Mouse (Mus musculus): Measurements from ENCODE around the gene Gsk3a. TPM values are rescaled to one million over a fixed set of nuclear protein-coding genes. Genes with fewer than 3 reads are reported as not detected.
A peak's percentile ranks its signal among the peaks of the same experiment; 100 is the strongest.

The Gsk3a gene
- polyA plus RNA-seq, 2 experiments = 8.4 to 48.6 TPM

DNA sequence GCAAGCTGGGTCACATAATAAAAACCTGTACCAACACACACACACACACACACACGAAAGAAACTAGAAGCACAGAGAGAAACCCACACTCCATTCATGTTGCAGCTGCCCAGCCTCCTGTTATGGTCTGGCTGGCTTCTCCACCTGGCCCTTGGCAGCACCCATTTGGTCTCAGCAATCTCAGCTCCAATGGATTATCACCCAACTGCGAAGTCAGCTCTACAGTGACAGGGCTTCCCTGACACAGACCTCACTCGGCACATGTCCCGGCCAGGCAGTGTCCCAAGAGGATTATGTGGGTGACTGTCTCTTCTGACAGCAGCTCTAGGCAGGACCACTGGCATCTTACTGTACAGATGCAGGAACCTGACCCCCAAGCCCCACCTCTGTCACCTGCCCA, 27.2 kb downstream of the Gsk3a start:
- no peak for TF ChIP-seq EP300 (IDR thresholded peaks at IDR 0.05; ENCODE audit: low read depth)
- TF ChIP-seq CTCF (IDR thresholded peaks at IDR 0.05; ENCODE audit: low read depth) = no peak
- WGBS (ENCODE audit: insufficient replicate concordance) = 93% methylated on average over 4 of the region's 4 CpGs
- 0 out of 4 replicates have a peak overlapping the region, but pooled peaks of 1 of the 2 experiments have one; percentile 43 for H3K4me3 ChIP-seq (ENCODE audit: insufficient read depth in 1 of 2, low read depth in 2 of 2, low read length in 2 of 2)
- H3K27me3 ChIP-seq (ENCODE audit: control insufficient read depth, insufficient read depth, low read length) = no peaks in the 10 kb centered on the region
- 0 out of 2 replicates have a peak overlapping the region, but pooled peaks have one; percentile 25 for H3K9ac ChIP-seq (replicated peaks)
- peaks cover 92% of the 10 kb centered on the region for H3K36me3 ChIP-seq (replicated peaks; ENCODE audit: control insufficient read depth, insufficient read depth, low read depth)
- H3K4me2 ChIP-seq (ENCODE audit: low read depth) = peak overlapping the region; percentile 73
- peak overlapping the region; percentile 69; the same call in 1 of the 2 replicates for H3K27ac ChIP-seq
- H3K4me1 ChIP-seq (replicated peaks; ENCODE audit: control insufficient read depth in 2 of 2, insufficient read depth in 2 of 2, low read length in 1 of 2) = peaks cover 17 to 33% of the 10 kb centered on the region in 2 experiments
- ATAC-seq (ENCODE audit: insufficient read depth) (no peak), DNase-seq (ENCODE audit: low read depth in 3 of 3, low spot score in 3 of 3) (no peak)
- no peaks in the 10 kb centered on the region for H3K9me3 ChIP-seq (ENCODE audit: control insufficient read depth, low read length)

DNA sequence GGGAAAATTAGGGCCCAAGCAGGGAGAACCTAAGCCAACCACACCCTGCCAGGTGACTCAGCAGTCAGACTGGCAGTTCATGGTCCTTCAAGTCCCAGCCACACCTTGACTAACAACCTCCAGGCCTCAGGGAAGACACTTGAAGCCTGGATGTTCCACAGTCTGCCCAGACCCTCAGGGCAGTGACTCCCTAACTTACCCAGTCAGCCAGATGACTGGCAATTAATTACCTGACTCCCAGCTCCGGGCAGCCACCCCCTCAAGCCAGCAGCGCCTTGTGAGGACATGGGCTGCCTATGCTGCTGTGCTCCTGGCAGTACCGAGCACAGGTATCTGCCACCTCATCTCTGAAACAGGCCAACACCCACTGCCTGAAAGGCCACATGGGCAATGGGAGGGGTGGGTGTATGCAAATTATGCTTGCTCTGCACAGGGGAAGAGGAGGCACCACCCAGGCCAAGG, 28.5 kb downstream of the Gsk3a start:
- TF ChIP-seq EP300 (IDR thresholded peaks at IDR 0.05; ENCODE audit: low read depth) (no peak), CTCF (IDR thresholded peaks at IDR 0.05; ENCODE audit: low read depth) (no peak)
- Histone ChIP-seq H3K4me3 (ENCODE audit: insufficient read depth in 1 of 2, low read depth in 2 of 2, low read length in 2 of 2) (peak overlapping the region; percentile 32 to 43), H3K9ac (replicated peaks) (peak overlapping the region; percentile 58), H3K9me3 (ENCODE audit: control insufficient read depth, low read length) (no peaks in the 10 kb centered on the region), H3K27me3 (ENCODE audit: control insufficient read depth, insufficient read depth, low read length) (no peaks in the 10 kb centered on the region), H3K27ac (peak overlapping the region; percentile 69), H3K36me3 (replicated peaks; ENCODE audit: control insufficient read depth, insufficient read depth, low read depth) (peaks cover 92% of the 10 kb centered on the region), H3K4me2 (ENCODE audit: low read depth) (peak overlapping the region; percentile 73), H3K4me1 (replicated peaks; ENCODE audit: control insufficient read depth in 2 of 2, insufficient read depth in 2 of 2, low read length in 1 of 2) (peaks cover 17 to 33% of the 10 kb centered on the region in 2 experiments)
- WGBS (ENCODE audit: insufficient replicate concordance) = 47% methylated on average over 3 of the region's 3 CpGs
- ATAC-seq (ENCODE audit: insufficient read depth) (peak; percentile 88), DNase-seq (ENCODE audit: low read depth in 3 of 3, low spot score in 3 of 3) (peak; percentile 58 to 75 (median 63))

DNA sequence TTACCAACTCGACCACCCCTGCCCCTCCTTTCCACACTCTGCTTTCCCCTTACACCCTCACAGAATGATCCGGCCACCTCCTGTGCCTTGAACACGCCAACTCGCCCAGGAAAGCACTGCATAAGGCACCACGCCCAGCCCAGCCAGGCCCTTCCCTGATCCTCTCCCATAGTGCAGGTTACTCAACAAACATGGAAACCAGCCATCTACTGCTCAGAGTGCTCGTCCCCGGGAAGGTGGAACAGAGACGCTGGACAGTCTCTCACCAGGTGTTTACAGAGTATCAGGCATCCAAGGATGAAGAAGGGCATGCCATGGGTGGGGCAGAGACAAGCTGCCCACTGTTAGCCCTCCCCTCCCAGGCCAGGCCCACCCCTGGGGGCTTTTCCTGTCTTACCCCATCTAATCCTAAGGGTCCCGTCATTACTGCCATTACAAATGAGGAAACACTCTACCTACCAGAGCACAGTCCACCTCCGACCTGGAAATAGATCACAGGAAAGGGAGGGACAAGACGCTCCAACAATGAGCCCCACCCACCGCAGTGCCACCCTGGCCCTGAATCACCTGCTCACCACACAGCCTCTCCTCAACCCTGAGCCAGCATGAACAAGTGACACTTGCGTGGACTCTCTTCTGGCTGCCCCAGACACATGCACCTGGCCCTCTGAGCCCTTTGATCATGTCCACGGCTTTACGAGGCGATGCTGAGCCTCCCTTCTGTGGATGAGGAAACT, 31.4 kb downstream of the Gsk3a start:
- Histone ChIP-seq H3K27me3 (ENCODE audit: control insufficient read depth, insufficient read depth, low read length) (no peaks in the 10 kb centered on the region), H3K4me3 (ENCODE audit: insufficient read depth in 1 of 2, low read depth in 2 of 2, low read length in 2 of 2) (no peak overlapping the region), H3K4me1 (replicated peaks; ENCODE audit: control insufficient read depth in 2 of 2, insufficient read depth in 2 of 2, low read length in 1 of 2) (peaks cover 17 to 30% of the 10 kb centered on the region in 2 experiments), H3K9me3 (ENCODE audit: control insufficient read depth, low read length) (no peaks in the 10 kb centered on the region), H3K4me2 (ENCODE audit: low read depth) (no peak overlapping the region), H3K27ac (no peak overlapping the region), H3K36me3 (replicated peaks; ENCODE audit: control insufficient read depth, insufficient read depth, low read depth) (peaks cover 89% of the 10 kb centered on the region), H3K9ac (replicated peaks) (no peak overlapping the region)
- no peak for ATAC-seq (ENCODE audit: insufficient read depth)
- TF ChIP-seq EP300 (IDR thresholded peaks at IDR 0.05; ENCODE audit: low read depth) (no peak), CTCF (IDR thresholded peaks at IDR 0.05; ENCODE audit: low read depth) (no peak)
- no peak for DNase-seq (ENCODE audit: low read depth in 3 of 3, low spot score in 3 of 3)
- WGBS (ENCODE audit: insufficient replicate concordance) = 74% methylated on average over 16 of the region's 16 CpGs

- Histone ChIP-seq H3K4me1 (replicated peaks; ENCODE audit: control insufficient read depth in 2 of 2, insufficient read depth in 2 of 2, low read length in 1 of 2) (peaks cover 17 to 28% of the 10 kb centered on the region in 2 experiments), H3K36me3 (replicated peaks; ENCODE audit: control insufficient read depth, insufficient read depth, low read depth) (peaks cover 82% of the 10 kb centered on the region), H3K4me2 (ENCODE audit: low read depth) (no peak overlapping the region; the same call in 1 of the 2 replicates), H3K9ac (replicated peaks) (no peak overlapping the region), H3K27me3 (ENCODE audit: control insufficient read depth, insufficient read depth, low read length) (no peaks in the 10 kb centered on the region), H3K27ac (no peak overlapping the region), H3K9me3 (ENCODE audit: control insufficient read depth, low read length) (no peaks in the 10 kb centered on the region), H3K4me3 (ENCODE audit: insufficient read depth in 1 of 2, low read depth in 2 of 2, low read length in 2 of 2) (no peak overlapping the region)
- ATAC-seq (ENCODE audit: insufficient read depth) (no peak), DNase-seq (ENCODE audit: low read depth in 3 of 3, low spot score in 3 of 3) (no peak)
- 40% methylated on average over 16 of the region's 16 CpGs for WGBS (ENCODE audit: insufficient replicate concordance)
- no peak for TF ChIP-seq EP300 (IDR thresholded peaks at IDR 0.05; ENCODE audit: low read depth)
Observed at GRCm38 (mm10) chr7:25205355-25206093, 32.1 kb downstream of the Gsk3a start.

DNA sequence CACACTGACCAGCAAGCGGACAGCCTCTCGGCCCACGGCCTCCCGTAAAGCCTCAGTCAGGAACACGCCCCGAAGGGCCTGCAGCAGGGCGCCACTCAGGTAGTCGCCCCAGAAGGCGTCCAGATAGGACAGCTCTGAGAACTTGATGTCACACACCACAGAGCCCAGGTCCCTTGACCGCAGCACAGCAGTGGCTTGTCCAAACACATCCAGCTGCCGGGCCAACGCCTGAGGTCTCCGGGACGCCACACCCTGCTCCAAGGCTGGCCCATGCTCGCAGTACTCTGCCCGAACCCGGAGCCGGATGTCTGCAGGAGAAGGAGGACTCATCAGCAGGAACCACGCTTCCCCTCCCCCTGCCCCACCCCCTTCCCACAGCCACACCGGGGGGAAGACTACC, 34.0 kb downstream of the Gsk3a start:
- TF ChIP-seq CTCF (IDR thresholded peaks at IDR 0.05; ENCODE audit: low read depth) = no peak
- no peak for TF ChIP-seq EP300 (IDR thresholded peaks at IDR 0.05; ENCODE audit: low read depth)
- no peaks in the 10 kb centered on the region for H3K27me3 ChIP-seq (ENCODE audit: control insufficient read depth, insufficient read depth, low read length)
- 76% methylated on average over 19 of the region's 20 CpGs for WGBS (ENCODE audit: insufficient replicate concordance)
- peaks cover 64% of the 10 kb centered on the region for H3K36me3 ChIP-seq (replicated peaks; ENCODE audit: control insufficient read depth, insufficient read depth, low read depth)
- DNase-seq (ENCODE audit: low read depth in 3 of 3, low spot score in 3 of 3) = no peak
- H3K4me1 ChIP-seq (replicated peaks; ENCODE audit: control insufficient read depth in 2 of 2, insufficient read depth in 2 of 2, low read length in 1 of 2) = peaks cover 6 to 10% of the 10 kb centered on the region in 2 experiments
- H3K9me3 ChIP-seq (ENCODE audit: control insufficient read depth, low read length) = no peaks in the 10 kb centered on the region
- no peak for ATAC-seq (ENCODE audit: insufficient read depth)
- no peak overlapping the region for H3K27ac ChIP-seq
- no peak overlapping the region for H3K9ac ChIP-seq (replicated peaks)
- H3K4me3 ChIP-seq (ENCODE audit: insufficient read depth in 1 of 2, low read depth in 2 of 2, low read length in 2 of 2) = no peak overlapping the region
- H3K4me2 ChIP-seq (ENCODE audit: low read depth) = no peak overlapping the region

Measured in liver, embryonic 14.5 days (tissue).